16 mouse cellular contexts compared by ENCODE assay signal in genomic region chr2:68433736-68434312, GRCm38 (mm10). TPM values are rescaled to one million over a fixed set of nuclear protein-coding genes. Genes with fewer than 3 reads are reported as not detected.
A peak's percentile ranks its signal among the peaks of the same experiment; 100 is the strongest.
DNase-seq lines count a peak whose midpoint lies in the region; ATAC-seq and TF ChIP-seq lines count a peak whose summit lies in the region.
"Had no signal": no experiment of that assay in that cellular context is flagged by ENCODE, and none has a peak within 500 bp of the region (broad histone marks: within the 10 kb centered on the region; RNA-seq: fewer than 3 reads in every experiment).

No protein-coding gene starts in this region.

- no peaks in the 10 kb centered on the region for H3K27me3 ChIP-seq in heart, embryonic 10.5 days (ENCODE audit: insufficient read depth, poor library complexity, severe bottlenecking)
- no peaks in the 10 kb centered on the region for H3K27me3 ChIP-seq in hindbrain, embryonic 11.5 days (ENCODE audit: control insufficient read depth, insufficient read depth, low read length)
- no peaks in the 10 kb centered on the region for H3K27me3 ChIP-seq in hindbrain, embryonic 10.5 days (ENCODE audit: insufficient read depth, poor library complexity, severe bottlenecking)
- H3K27me3 ChIP-seq in lung, embryonic 14.5 days (ENCODE audit: insufficient read depth, low read length) = no peaks in the 10 kb centered on the region
- H3K27me3 ChIP-seq in small intestine, adult 2 months (ENCODE audit: control insufficient read depth, insufficient read depth, low read length) = no peaks in the 10 kb centered on the region
- H3K27me3 ChIP-seq: limb, embryonic 15.5 days; stomach, embryonic 15.5 days had no signal

- DNase-seq in heart, embryonic 10.5 days (ENCODE audit: low spot score) = no peak
- no peak for DNase-seq in heart, adult 9 months (ENCODE audit: low spot score in 2 of 2)
- DNase-seq in hindbrain, embryonic 11.5 days (ENCODE audit: low spot score) = no peak
- DNase-seq in hindbrain, embryonic 10.5 days (ENCODE audit: low spot score) = no peak
- no peak for DNase-seq in lung, embryonic 14.5 days
- DNase-seq in lung, postnatal 4 days = no peak
- no peak for DNase-seq in lung, postnatal 36 days
- DNase-seq: cerebellum, postnatal 10 days; kidney, adult 18-20 months; layer of hippocampus, postnatal 36 days; lung, postnatal 14 days; spleen, adult 18-20 months; thymus, adult 2 months had no signal

- WGBS in heart, embryonic 10.5 days = 70% methylated on average over 9 of the region's 9 CpGs
- WGBS in hindbrain, embryonic 11.5 days = 85% methylated on average over 9 of the region's 9 CpGs
- 89% methylated on average over 9 of the region's 9 CpGs for WGBS in hindbrain, embryonic 10.5 days
- 69% methylated on average over 9 of the region's 9 CpGs for WGBS in lung, embryonic 14.5 days
- WGBS in small intestine, adult 2 months = 69% methylated on average over 9 of the region's 9 CpGs

- peak overlapping the region; percentile 50 for H3K27ac ChIP-seq in heart, embryonic 10.5 days
- no peak overlapping the region for H3K27ac ChIP-seq in hindbrain, embryonic 11.5 days (ENCODE audit: low read depth, low read length)
- H3K27ac ChIP-seq in hindbrain, embryonic 10.5 days = no peak overlapping the region
- no peak overlapping the region for H3K27ac ChIP-seq in lung, embryonic 14.5 days (ENCODE audit: low read depth)
- peak overlapping the region; percentile 36 for H3K27ac ChIP-seq in small intestine, adult 2 months (ENCODE audit: insufficient read depth, low read depth, low read length)
- H3K27ac ChIP-seq: limb, embryonic 15.5 days; stomach, embryonic 15.5 days had no signal

- H3K9me3 ChIP-seq in heart, embryonic 10.5 days = no peaks in the 10 kb centered on the region
- no peaks in the 10 kb centered on the region for H3K9me3 ChIP-seq in hindbrain, embryonic 11.5 days (ENCODE audit: control insufficient read depth, low read length)
- no peaks in the 10 kb centered on the region for H3K9me3 ChIP-seq in hindbrain, embryonic 10.5 days
- H3K9me3 ChIP-seq in lung, embryonic 14.5 days (ENCODE audit: low read depth, low read length) = no peaks in the 10 kb centered on the region
- H3K9me3 ChIP-seq: limb, embryonic 15.5 days; stomach, embryonic 15.5 days had no signal

- H3K36me3 ChIP-seq in heart, embryonic 10.5 days = no peaks in the 10 kb centered on the region
- H3K36me3 ChIP-seq in hindbrain, embryonic 11.5 days (ENCODE audit: control insufficient read depth, insufficient read depth, low read length) = no peaks in the 10 kb centered on the region
- no peaks in the 10 kb centered on the region; the same call in 1 of the 2 replicates for H3K36me3 ChIP-seq in hindbrain, embryonic 10.5 days
- H3K36me3 ChIP-seq in lung, embryonic 14.5 days (ENCODE audit: insufficient read depth) = no peaks in the 10 kb centered on the region
- H3K36me3 ChIP-seq in small intestine, adult 2 months (ENCODE audit: control insufficient read depth, insufficient read depth, low read length) = no peaks in the 10 kb centered on the region
- H3K36me3 ChIP-seq: limb, embryonic 15.5 days; stomach, embryonic 15.5 days had no signal

- peak; percentile 46; the same call in 1 of the 2 replicates for ATAC-seq in hindbrain, embryonic 11.5 days (ENCODE audit: low FRiP score)
- ATAC-seq in lung, embryonic 14.5 days (ENCODE audit: insufficient read depth) = peak; percentile 15; the same call in 1 of the 2 replicates

- H3K9ac ChIP-seq in hindbrain, embryonic 11.5 days (ENCODE audit: low read depth, low read length) = no peak overlapping the region
- H3K9ac ChIP-seq in lung, embryonic 14.5 days = no peak overlapping the region
- H3K9ac ChIP-seq: limb, embryonic 15.5 days; stomach, embryonic 15.5 days had no signal

- no peak for TF ChIP-seq CTCF in lung, embryonic 14.5 days (IDR thresholded peaks at IDR 0.05; ENCODE audit: low read depth)
- TF ChIP-seq CTCF in small intestine, adult 2 months (IDR thresholded peaks at IDR 0.05; ENCODE audit: extremely low read depth, insufficient read length, insufficient replicate concordance, low read depth, low read length) = no peak

- H3K4me2 ChIP-seq in hindbrain, embryonic 11.5 days (replicated peaks; ENCODE audit: low read depth, low read length) = no peak overlapping the region
- H3K4me2 ChIP-seq in lung, embryonic 14.5 days = no peak overlapping the region
- H3K4me2 ChIP-seq: limb, embryonic 15.5 days; stomach, embryonic 15.5 days had no signal

- no peak for TF ChIP-seq POLR2A in small intestine, adult 2 months (IDR thresholded peaks at IDR 0.05; ENCODE audit: low read depth, low read length)

- H3K4me1 ChIP-seq in heart, embryonic 10.5 days = peaks cover 84% of the 10 kb centered on the region
- no peaks in the 10 kb centered on the region for H3K4me1 ChIP-seq in hindbrain, embryonic 11.5 days (replicated peaks; ENCODE audit: control insufficient read depth, insufficient read depth, low read length)
- H3K4me1 ChIP-seq in hindbrain, embryonic 10.5 days (replicated peaks) = peaks cover 38% of the 10 kb centered on the region
- peaks cover 15% of the 10 kb centered on the region for H3K4me1 ChIP-seq in lung, embryonic 14.5 days (ENCODE audit: insufficient read depth)
- peaks cover 32% of the 10 kb centered on the region for H3K4me1 ChIP-seq in small intestine, adult 2 months (ENCODE audit: control insufficient read depth, insufficient read depth, insufficient read length, low read length)

- no peak overlapping the region for H3K4me3 ChIP-seq in heart, embryonic 10.5 days
- H3K4me3 ChIP-seq in hindbrain, embryonic 11.5 days (ENCODE audit: low read depth, low read length) = no peak overlapping the region
- no peak overlapping the region for H3K4me3 ChIP-seq in hindbrain, embryonic 10.5 days
- H3K4me3 ChIP-seq in lung, embryonic 14.5 days (ENCODE audit: low read depth, low read length) = no peak overlapping the region
- H3K4me3 ChIP-seq in small intestine, adult 2 months (ENCODE audit: low read depth, low read length) = no peak overlapping the region
- H3K4me3 ChIP-seq: limb, embryonic 15.5 days; stomach, embryonic 15.5 days had no signal

RNA-seq across cellular contexts. Expression of gene Stk39, which starts 38.2 kb away (rescaled TPM):
- 45.2 and 51.3 TPM in 2 replicates for polyA plus RNA-seq in heart, embryonic 10.5 days (2016; fragmentation: Nextera tagmentation; extraction: Ambion mirVana)
- 53.0 and 58.1 TPM in 2 replicates for polyA plus RNA-seq in hindbrain, embryonic 11.5 days (2014; fragmentation: Nextera tagmentation; extraction: Ambion mirVana)
- 34.8 and 37.3 TPM in 2 replicates for polyA plus RNA-seq in hindbrain, embryonic 10.5 days (2016; fragmentation: Nextera tagmentation; extraction: Ambion mirVana)
- 27.6 and 28.0 TPM in 2 replicates for polyA plus RNA-seq in lung, embryonic 14.5 days (2014; fragmentation: Nextera tagmentation; extraction: Ambion mirVana)
- 4.6 and 4.8 TPM in 2 replicates for polyA plus RNA-seq in small intestine, adult 2 months (2012; rRNA removed)

Comparison
In these comparisons a context has a peak if more than half of its experiments do, and no peak if none do; other contexts are left out.
1. H3K27ac ChIP-seq: peak in heart, embryonic 10.5 days (single experiment) and small intestine, adult 2 months (single experiment); none in hindbrain, embryonic 11.5 days (single experiment), hindbrain, embryonic 10.5 days (single experiment) and lung, embryonic 14.5 days (single experiment).